Mouse (Mus musculus) brain, adult 10 weeks (tissue): ENCODE data around the gene Slc5a5. TPM values are rescaled to one million over a fixed set of nuclear protein-coding genes. Genes with fewer than 3 reads are reported as not detected.

Experiments used
- polyA plus RNA-seq: library from polyadenylated mRNA; stranded (reverse); fragments of 350-450 nt; fragmentation: Illumina TruSeq; extraction: RNeasy Lipid Tissue Mini Kit (QIAGEN cat#74804); gene quantifications from one replicate; pipeline ENCODE4 v1.2.3, GENCODE M21; 2015; ENCODE audit warnings: low read depth, low replicate concordance

Gene Slc5a5
- polyA plus RNA-seq: 14.2 TPM

GRCm38 (mm10) chr8:70892022-70892895, at the start of gene Slc5a5:
Gene Slc5a5, minus strand, starts transcription at chr8:70892757.

DNA sequence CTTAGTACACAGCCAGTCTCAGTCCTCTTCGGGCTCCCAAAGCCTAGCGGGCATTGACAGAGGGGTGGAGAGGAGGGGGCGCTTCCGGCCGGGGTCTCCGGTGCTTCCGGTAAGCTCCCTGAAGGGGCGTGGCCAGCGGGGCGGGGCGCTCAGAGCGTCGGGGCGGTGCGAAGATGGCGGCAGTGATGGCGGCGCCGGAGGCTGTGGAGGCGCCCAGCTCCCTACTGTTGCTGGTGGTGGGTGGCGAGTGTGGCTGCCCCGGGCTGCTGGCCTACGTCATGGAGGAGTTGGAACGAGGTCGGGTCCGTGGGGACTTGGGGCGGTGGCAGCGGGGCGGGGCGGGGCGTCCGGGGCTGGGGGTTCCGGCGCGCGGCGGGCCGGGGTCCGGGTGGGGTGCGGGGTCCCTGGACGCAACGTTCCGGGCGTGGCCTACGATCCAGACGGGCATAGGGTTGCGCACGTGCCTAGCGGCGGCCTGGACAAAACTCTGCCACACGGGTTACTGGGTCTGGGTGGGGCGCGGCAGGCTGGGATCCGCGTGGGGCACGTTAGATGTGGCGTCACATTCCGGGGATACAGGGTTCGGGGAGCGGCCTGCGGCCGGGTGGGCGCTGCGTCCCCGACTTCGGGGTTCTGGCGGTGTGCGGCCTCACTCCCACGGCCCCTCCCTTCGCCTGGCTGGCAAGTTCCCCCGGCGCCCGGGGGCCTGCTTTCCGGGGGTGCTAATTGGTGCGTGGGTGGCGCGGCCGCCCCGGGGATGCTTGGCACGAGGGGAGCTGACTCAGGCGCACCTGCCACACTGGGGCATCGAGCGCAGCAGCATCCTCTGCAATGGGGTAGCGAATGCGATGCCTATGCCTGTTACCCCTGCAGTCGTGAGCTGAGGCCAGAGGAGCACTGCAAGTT, 13.5 kb upstream of the Slc5a5 start, which contains the start of gene Map1s:
Map1s (plus strand) TSS at position 102 of the 906 bp plus-strand sequence.

DNA sequence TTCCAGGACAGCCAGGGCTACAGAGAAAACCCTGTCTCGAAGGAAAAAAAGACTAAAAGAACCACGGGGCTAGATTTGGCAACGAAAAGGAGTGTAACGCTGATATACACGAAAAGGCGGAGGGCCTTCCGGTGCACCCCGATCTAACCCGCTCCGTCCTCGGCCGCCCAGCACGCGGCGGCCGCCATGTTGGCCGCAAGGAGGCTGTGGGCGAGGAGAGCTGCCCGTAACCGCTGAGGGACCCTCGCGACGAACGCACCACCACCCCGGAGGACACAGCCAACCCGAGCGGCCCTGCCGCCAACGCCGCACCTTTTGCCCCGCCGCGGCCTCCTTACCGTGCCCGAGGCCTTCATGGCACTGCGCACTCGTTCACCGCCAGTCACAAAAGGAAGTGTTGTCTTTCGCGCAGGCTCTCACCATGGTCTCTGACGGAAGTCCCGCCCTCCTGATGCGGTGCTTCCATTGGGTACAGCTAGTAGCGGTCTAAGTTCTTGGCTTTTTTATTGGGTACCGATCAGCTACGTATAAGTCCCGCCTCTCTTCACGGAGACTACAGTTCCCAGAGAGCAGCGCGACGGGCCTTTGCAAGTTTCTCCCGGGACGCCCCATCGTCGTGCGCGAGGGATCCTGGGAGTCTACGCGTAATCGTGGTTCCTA, 4.6 kb upstream of the Slc5a5 start, which contains the start of gene Rpl18a:
Rpl18a (minus strand) TSS at position 392 of the 660 bp plus-strand sequence.

GRCm38 (mm10) chr8:70873364-70873985, 19.1 kb downstream of the Slc5a5 start, which contains the start of gene Ccdc124:
Gene Ccdc124, minus strand, starts transcription at chr8:70873935.

GRCm38 (mm10) chr8:70862824-70863641, 29.5 kb downstream of the Slc5a5 start, which contains the start of gene Kcnn1:
Gene Kcnn1, minus strand, starts transcription at chr8:70863258.

GRCm38 (mm10) chr8:70839408-70840351, 52.9 kb downstream of the Slc5a5 start, which contains the start of gene Arrdc2:
Gene Arrdc2, minus strand, starts transcription at chr8:70839720.

Other genes with a start within 250 kb of the Slc5a5 start
- 14.7 TPM for gene Pgpep1, start 232.4 kb downstream of the Slc5a5 start, polyA plus RNA-seq
- 72.2 TPM for gene Lsm4, start 219.5 kb downstream of the Slc5a5 start, polyA plus RNA-seq
- 82.5 TPM for gene Jund, start 193.8 kb downstream of the Slc5a5 start, polyA plus RNA-seq
- 0.09 TPM for gene Iqcn, start 189.3 kb downstream of the Slc5a5 start, polyA plus RNA-seq
- not detected for gene Gm3336, start 174.2 kb downstream of the Slc5a5 start, polyA plus RNA-seq
- gene Pde4c, start 169.0 kb downstream of the Slc5a5 start, polyA plus RNA-seq: 2.8 TPM
- gene Rab3a, start 138.1 kb downstream of the Slc5a5 start, polyA plus RNA-seq: 913 TPM
- 36.8 TPM for gene Mpv17l2, start 131.8 kb downstream of the Slc5a5 start, polyA plus RNA-seq
- gene Pik3r2, start 116.0 kb downstream of the Slc5a5 start, polyA plus RNA-seq: 83.0 TPM
- 175 TPM for gene Mast3, start 87.7 kb downstream of the Slc5a5 start, polyA plus RNA-seq
- 0.67 TPM for gene Il12rb1, start 84.3 kb downstream of the Slc5a5 start, polyA plus RNA-seq
- 17.6 TPM for gene Arrdc2, start 53.0 kb downstream of the Slc5a5 start, polyA plus RNA-seq
- gene Kcnn1, start 29.5 kb downstream of the Slc5a5 start, polyA plus RNA-seq: 16.4 TPM
- 106 TPM for gene Ccdc124, start 18.8 kb downstream of the Slc5a5 start, polyA plus RNA-seq
- gene Rpl18a, start 4.7 kb upstream of the Slc5a5 start, polyA plus RNA-seq: 1,083 TPM
- 25.7 TPM for gene Map1s, start 13.2 kb upstream of the Slc5a5 start, polyA plus RNA-seq